Mouse (Mus musculus) bone marrow, adult 2 months (tissue): Measurements from ENCODE around the gene Zdhhc20.

Experiments used
- CTCF ChIP-seq: fragments of 200-500 bp; IDR thresholded peaks from 2 replicates; pipeline ENCODE4 v1.5.1; 2011; ENCODE audit warnings: low read length, control low read depth; ENCODE audit not compliant: control insufficient read depth, insufficient read depth
- POLR2A ChIP-seq: fragments of 200-500 bp; IDR thresholded peaks from 2 replicates; pipeline ENCODE4 v1.6.1; 2011; ENCODE audit warnings: low read depth, mild to moderate bottlenecking, control low read depth, low read length, borderline replicate concordance; ENCODE audit not compliant: control insufficient read depth

GRCm38 (mm10) chr14:57861987-57862412 is 28.1 kb downstream of the Zdhhc20 start:
- no peak for TF ChIP-seq POLR2A
- no peak for TF ChIP-seq CTCF
